8 mouse cellular contexts compared by ENCODE assay signal in genomic region chr7:29953086-29953485, GRCm38 (mm10). TPM values are rescaled to one million over a fixed set of nuclear protein-coding genes. Genes with fewer than 3 reads are reported as not detected.
A peak's percentile ranks its signal among the peaks of the same experiment; 100 is the strongest.
DNase-seq lines count a peak whose midpoint lies in the region; ATAC-seq lines count a peak whose summit lies in the region.

No protein-coding gene starts in this region.

- no peak; the same call in 1 of the 2 replicates for ATAC-seq in neural tube, embryonic 11.5 days (ENCODE audit: insufficient read depth, low FRiP score, low TSS enrichment)
- no peak; the same call in 1 of the 2 replicates for ATAC-seq in limb, embryonic 13.5 days (ENCODE audit: low FRiP score, low read depth)
- no peak for ATAC-seq in stomach, embryonic 14.5 days (ENCODE audit: insufficient number of reproducible peaks, insufficient read depth, low FRiP score, low read depth)

- H3K27me3 ChIP-seq in neural tube, embryonic 11.5 days (ENCODE audit: control insufficient read depth, insufficient read depth, low read length), result no peaks in the 10 kb centered on the region
- no peaks in the 10 kb centered on the region for H3K27me3 ChIP-seq in limb, embryonic 13.5 days
- H3K27me3 ChIP-seq in stomach, embryonic 14.5 days (ENCODE audit: control insufficient read depth, insufficient read depth, low read length), result no peaks in the 10 kb centered on the region

- peak overlapping the region; percentile 85; the same call in 1 of the 2 replicates for H3K27ac ChIP-seq in neural tube, embryonic 11.5 days (ENCODE audit: low read depth, low read length)
- H3K27ac ChIP-seq in limb, embryonic 13.5 days, result peak overlapping the region; percentile 95; the same call in 1 of the 2 replicates
- peak overlapping the region; percentile 90 for H3K27ac ChIP-seq in stomach, embryonic 14.5 days (ENCODE audit: low read length)

- H3K9me3 ChIP-seq in neural tube, embryonic 11.5 days (ENCODE audit: control insufficient read depth, low read length), result no peaks in the 10 kb centered on the region
- no peaks in the 10 kb centered on the region for H3K9me3 ChIP-seq in limb, embryonic 13.5 days
- H3K9me3 ChIP-seq in stomach, embryonic 14.5 days (ENCODE audit: control insufficient read depth, low read depth, low read length), result no peaks in the 10 kb centered on the region

- no peaks in the 10 kb centered on the region for H3K4me1 ChIP-seq in neural tube, embryonic 11.5 days (ENCODE audit: control insufficient read depth, insufficient read depth, low read length)
- no peaks in the 10 kb centered on the region for H3K4me1 ChIP-seq in limb, embryonic 13.5 days
- H3K4me1 ChIP-seq in stomach, embryonic 14.5 days (ENCODE audit: control insufficient read depth, insufficient read depth, low read length), result no peaks in the 10 kb centered on the region

- peak; percentile 36 for DNase-seq in embryo, embryonic 10.5 days (ENCODE audit: low spot score)
- DNase-seq in embryo, embryonic 11 days, result no peak
- DNase-seq in neural tube, embryonic 11.5 days (ENCODE audit: low spot score), result no peak
- no peak for DNase-seq in neural tube, embryonic 10.5 days (ENCODE audit: extremely low spot score, low spot score)
- DNase-seq in natural killer cell, adult 2 months (ENCODE audit: low spot score in 2 of 2), result no peak
- DNase-seq in cerebellum, adult 11 months, result no peak

- H3K9ac ChIP-seq in neural tube, embryonic 11.5 days (ENCODE audit: low read length), result peak overlapping the region; percentile 91
- H3K9ac ChIP-seq in limb, embryonic 13.5 days, result peak overlapping the region; percentile 94
- peak overlapping the region; percentile 64 for H3K9ac ChIP-seq in stomach, embryonic 14.5 days (replicated peaks; ENCODE audit: low read depth, low read length)

- peak overlapping the region; percentile 63 for H3K4me3 ChIP-seq in neural tube, embryonic 11.5 days (ENCODE audit: low read depth, low read length)
- peak overlapping the region; percentile 74 for H3K4me3 ChIP-seq in limb, embryonic 13.5 days
- H3K4me3 ChIP-seq in stomach, embryonic 14.5 days (ENCODE audit: low read depth, low read length), result peak overlapping the region; percentile 63

- 56% methylated on average over 10 of the region's 10 CpGs for WGBS in neural tube, embryonic 11.5 days
- 28% methylated on average over 10 of the region's 10 CpGs for WGBS in limb, embryonic 13.5 days
- WGBS in stomach, embryonic 14.5 days, result 43% methylated on average over 10 of the region's 10 CpGs

- peak overlapping the region; percentile 54 for H3K4me2 ChIP-seq in neural tube, embryonic 11.5 days (ENCODE audit: low read depth)
- H3K4me2 ChIP-seq in limb, embryonic 13.5 days (replicated peaks), result peak overlapping the region; percentile 65
- H3K4me2 ChIP-seq in stomach, embryonic 14.5 days (replicated peaks; ENCODE audit: low read depth, low read length), result peak overlapping the region; percentile 53

- 0 out of 2 replicates have a peak, but pooled peaks cover 2% of the 10 kb centered on the region for H3K36me3 ChIP-seq in neural tube, embryonic 11.5 days (ENCODE audit: control insufficient read depth, insufficient read depth, low read length)
- peaks cover 30% of the 10 kb centered on the region for H3K36me3 ChIP-seq in limb, embryonic 13.5 days
- H3K36me3 ChIP-seq in stomach, embryonic 14.5 days (ENCODE audit: control insufficient read depth, insufficient read depth, low read length), result peaks cover 3% of the 10 kb centered on the region

RNA-seq across cellular contexts. Expression of gene Zfp74, which starts 0.8 kb away (rescaled TPM):
- 11.0 and 12.9 TPM in 2 replicates for polyA plus RNA-seq in neural tube, embryonic 11.5 days (2014; fragmentation: Nextera tagmentation; extraction: Ambion mirVana)
- polyA plus RNA-seq in limb, embryonic 13.5 days (2015; fragmentation: Nextera tagmentation; extraction: Ambion mirVana), result 14.9 and 17.6 TPM in 2 replicates
- 12.0 and 13.3 TPM in 2 replicates for polyA plus RNA-seq in stomach, embryonic 14.5 days (2014; fragmentation: Nextera tagmentation; extraction: Ambion mirVana)

RNA-seq across cellular contexts. Expression of gene Zfp568, which starts 30.7 kb away (rescaled TPM):
- polyA plus RNA-seq in neural tube, embryonic 11.5 days (2014; fragmentation: Nextera tagmentation; extraction: Ambion mirVana), result 19.5 and 21.5 TPM in 2 replicates
- polyA plus RNA-seq in limb, embryonic 13.5 days (2015; fragmentation: Nextera tagmentation; extraction: Ambion mirVana), result 27.2 and 27.9 TPM in 2 replicates
- 21.6 and 25.0 TPM in 2 replicates for polyA plus RNA-seq in stomach, embryonic 14.5 days (2014; fragmentation: Nextera tagmentation; extraction: Ambion mirVana)

RNA-seq across cellular contexts. Expression of gene Zfp383, which starts 45.1 kb away (rescaled TPM):
- 6.7 and 7.6 TPM in 2 replicates for polyA plus RNA-seq in neural tube, embryonic 11.5 days (2014; fragmentation: Nextera tagmentation; extraction: Ambion mirVana)
- polyA plus RNA-seq in limb, embryonic 13.5 days (2015; fragmentation: Nextera tagmentation; extraction: Ambion mirVana), result 8.3 and 8.5 TPM in 2 replicates
- 6.7 and 8.0 TPM in 2 replicates for polyA plus RNA-seq in stomach, embryonic 14.5 days (2014; fragmentation: Nextera tagmentation; extraction: Ambion mirVana)

RNA-seq across cellular contexts. Expression of gene Zfp27, which starts 46.7 kb away (rescaled TPM):
- 14.4 and 15.0 TPM in 2 replicates for polyA plus RNA-seq in neural tube, embryonic 11.5 days (2014; fragmentation: Nextera tagmentation; extraction: Ambion mirVana)
- 14.5 and 14.7 TPM in 2 replicates for polyA plus RNA-seq in limb, embryonic 13.5 days (2015; fragmentation: Nextera tagmentation; extraction: Ambion mirVana)
- 10.9 and 12.8 TPM in 2 replicates for polyA plus RNA-seq in stomach, embryonic 14.5 days (2014; fragmentation: Nextera tagmentation; extraction: Ambion mirVana)
